Mouse (Mus musculus) heart, adult 2 months (tissue): ENCODE results near the gene A630095N17Rik.
A peak's percentile ranks its signal among the peaks of the same experiment; 100 is the strongest.

ENCODE experiments used
- CTCF ChIP-seq: fragments of 200-600 bp; IDR thresholded peaks from 2 replicates; pipeline ENCODE4 v1.8.1; 2022; ENCODE audit warnings: antibody characterized with exemption, mild to moderate bottlenecking, moderate library complexity
- EP300 ChIP-seq: fragments of 200-500 bp; IDR thresholded peaks from 2 replicates; pipeline ENCODE4 v1.6.1; 2011; ENCODE audit warnings: low read depth, low read length, control low read depth; ENCODE audit not compliant: insufficient read depth
- POLR2A ChIP-seq: fragments of 200-500 bp; IDR thresholded peaks from 2 replicates; pipeline ENCODE4 v1.6.1; 2011; ENCODE audit warnings: mild to moderate bottlenecking, low read depth, low read length, control low read depth; ENCODE audit not compliant: insufficient read depth

DNA sequence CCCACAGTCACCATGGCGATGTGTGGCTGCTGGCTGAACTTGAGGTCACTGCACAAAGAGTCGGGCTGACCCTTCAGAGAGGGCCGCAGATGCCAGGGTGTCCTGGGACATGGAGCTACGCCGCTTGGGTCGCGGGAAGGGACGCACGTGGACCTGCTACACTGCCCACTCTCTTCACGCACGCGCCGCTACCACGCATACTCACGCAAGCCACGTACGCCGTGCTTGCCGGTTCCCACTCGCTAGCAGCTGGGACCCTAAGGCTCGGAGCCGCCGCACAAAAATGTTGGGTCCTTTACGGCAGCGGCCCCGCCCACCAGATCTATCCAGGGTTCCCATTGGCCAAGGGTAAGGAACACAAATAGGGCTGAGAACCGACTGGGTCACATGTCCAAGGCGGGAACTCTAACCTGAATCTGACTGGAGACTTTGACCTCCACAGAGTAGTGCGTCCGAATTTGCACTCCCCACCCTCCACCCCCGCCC lies 51.8 kb downstream of the A630095N17Rik start, which contains the start of gene Abcb6:
- no peak for TF ChIP-seq CTCF
- peak; percentile 57 for TF ChIP-seq POLR2A
- TF ChIP-seq EP300, result no peak
